Mouse (Mus musculus) intestine, embryonic 14.5 days (tissue): ENCODE data around the gene Nolc1. TPM values are rescaled to one million over a fixed set of nuclear protein-coding genes. Genes with fewer than 3 reads are reported as not detected.

Source experiments
- ATAC-seq: fragments of 200-750 bp; cut with Nextera tagmentation; replicated peaks from 2 replicates; pipeline ENCODE4 v1.8.0; 2017; ENCODE audit warnings: low read depth, moderate number of reproducible peaks, moderate TSS enrichment, moderate library complexity; ENCODE audit not compliant: low FRiP score, low TSS enrichment
- DNase-seq: peaks from one replicate; pipeline ENCODE4 v3.0.0-alpha.2; 2018; ENCODE audit warnings: low spot score
- H3K27ac ChIP-seq: fragments of 300-500 bp; sonication (generic); 2 replicates; pipeline ENCODE4 v1.5.1; 2014; ENCODE audit warnings: low read depth, mild to moderate bottlenecking, control low read depth
- H3K27me3 ChIP-seq: fragments of 300-500 bp; sonication (generic); replicated peaks from 2 replicates; pipeline ENCODE4 v1.6.1; 2014; ENCODE audit warnings: low read length, control low read depth; ENCODE audit not compliant: control insufficient read depth, insufficient read depth
- H3K36me3 ChIP-seq: fragments of 300-500 bp; sonication (generic); 2 replicates; pipeline ENCODE4 v1.6.1; 2014; ENCODE audit warnings: low read length, control low read depth; ENCODE audit not compliant: control insufficient read depth, insufficient read depth
- H3K4me1 ChIP-seq: fragments of 300-500 bp; sonication (generic); replicated peaks from 2 replicates; pipeline ENCODE4 v1.6.1; 2014; ENCODE audit warnings: low read length, control low read depth, mixed read lengths; ENCODE audit not compliant: control insufficient read depth, insufficient read depth
- H3K4me2 ChIP-seq: fragments of 300-500 bp; sonication (generic); 2 replicates; pipeline ENCODE4 v1.6.1; 2014; ENCODE audit warnings: low read length
- H3K4me3 ChIP-seq: fragments of 300-500 bp; sonication (generic); 2 replicates; pipeline ENCODE4 v1.5.1; 2014; ENCODE audit warnings: low read depth, low read length, control low read depth, mixed read lengths
- H3K9ac ChIP-seq: fragments of 300-500 bp; sonication (generic); 2 replicates; pipeline ENCODE4 v1.6.1; 2014; ENCODE audit warnings: mild to moderate bottlenecking, low read length
- H3K9me3 ChIP-seq: fragments of 300-500 bp; sonication (generic); 2 replicates; pipeline ENCODE4 v1.6.1; 2016; ENCODE audit warnings: low read length, control low read depth; ENCODE audit not compliant: control insufficient read depth
- WGBS: fragments of 180-500 bp; shearing (Covaris S2); extraction: QIAGEN DNeasy Blood & Tissue Kit; methylation state at CpG from one replicate; pipeline ENCODE4 v1.1.7; 2014; 5-methylcytosine and 5-hydroxymethylcytosine counted together
- polyA plus RNA-seq: library from polyadenylated mRNA; unstranded; fragments of >200 nt; fragmentation: Nextera tagmentation; extraction: Ambion mirVana; gene quantifications from 2 replicates; pipeline ENCODE4 v1.2.1, GENCODE M21; 2014

Gene Nolc1
- polyA plus RNA-seq, 1 experiment from 2014 or later = 109 TPM

DNA sequence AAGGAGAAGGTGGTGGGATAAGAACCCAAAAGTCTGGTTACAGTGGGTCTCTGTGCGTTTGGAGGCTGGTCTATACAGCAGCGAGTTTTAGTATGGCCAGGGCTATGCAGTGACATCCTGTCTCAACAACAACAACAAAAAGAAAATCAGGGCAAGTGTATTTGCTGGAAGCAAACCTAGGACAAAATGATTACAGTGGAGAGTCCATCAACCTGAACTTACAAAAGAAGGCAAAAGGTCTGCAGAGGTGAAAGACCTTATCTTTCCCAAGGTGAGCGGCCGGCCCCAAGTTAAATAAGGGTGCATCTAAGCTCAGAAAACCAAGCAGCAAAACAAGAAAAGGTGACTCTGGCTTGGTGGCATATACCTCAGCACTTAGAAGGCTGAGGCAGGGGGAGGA is 16.0 kb downstream of the Nolc1 start:
- Histone ChIP-seq H3K27ac (no peak overlapping the region), H3K36me3 (no peaks in the 10 kb centered on the region), H3K4me1 (no peaks in the 10 kb centered on the region), H3K4me2 (no peak overlapping the region), H3K9ac (no peak overlapping the region), H3K9me3 (no peaks in the 10 kb centered on the region), H3K4me3 (no peak overlapping the region), H3K27me3 (no peaks in the 10 kb centered on the region)
- DNase-seq = no peak
- no peak for ATAC-seq
- 79% methylated on average over 4 of the region's 4 CpGs for WGBS

DNA sequence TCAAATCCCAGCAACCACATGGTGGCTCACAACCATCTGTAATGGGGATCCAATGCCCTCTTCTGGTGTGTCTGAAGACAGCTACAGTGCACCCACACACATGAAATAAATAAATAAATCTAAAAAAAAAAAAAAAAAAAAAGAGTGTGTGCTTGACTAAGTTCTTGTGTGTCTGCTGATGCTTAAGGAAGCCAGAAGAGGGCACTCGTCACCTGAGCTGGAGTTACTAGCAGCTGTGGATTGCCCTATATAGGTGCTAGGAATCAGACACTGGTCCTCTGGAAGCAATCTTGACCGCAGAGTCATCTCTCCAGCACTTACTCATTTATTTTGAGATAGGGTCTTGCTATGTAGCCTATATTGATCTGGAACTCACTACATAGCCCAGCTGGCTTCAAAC is 18.5 kb downstream of the Nolc1 start:
- Histone ChIP-seq H3K4me3 (no peak overlapping the region), H3K27ac (no peak overlapping the region), H3K36me3 (no peaks in the 10 kb centered on the region), H3K9ac (no peak overlapping the region), H3K27me3 (no peaks in the 10 kb centered on the region), H3K9me3 (no peaks in the 10 kb centered on the region), H3K4me2 (no peak overlapping the region), H3K4me1 (no peaks in the 10 kb centered on the region)
- DNase-seq (no peak), ATAC-seq (no peak)
- 86% methylated on average over 2 of the region's 2 CpGs for WGBS

DNA sequence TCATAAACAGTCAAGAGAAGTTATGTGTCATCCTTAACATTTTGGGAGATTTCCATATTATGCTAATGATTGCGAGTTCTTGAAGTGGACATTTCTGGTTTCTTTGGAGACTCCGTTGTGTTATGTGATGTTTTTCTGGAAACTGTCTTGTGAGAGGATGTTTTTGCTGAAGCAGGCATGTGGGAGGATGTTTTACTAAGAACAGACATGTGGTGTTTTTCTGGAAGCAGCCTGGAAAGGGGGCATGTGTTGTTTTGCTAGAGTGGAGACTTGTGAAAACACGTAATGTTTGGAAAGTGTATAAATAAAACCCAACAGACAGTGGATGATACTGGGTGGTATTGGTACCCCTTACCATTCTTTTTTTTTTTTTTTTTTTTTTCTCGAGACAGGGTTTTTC is 19.6 kb downstream of the Nolc1 start:
- Histone ChIP-seq H3K27ac (no peak overlapping the region), H3K36me3 (no peaks in the 10 kb centered on the region), H3K27me3 (no peaks in the 10 kb centered on the region), H3K9me3 (no peaks in the 10 kb centered on the region), H3K9ac (no peak overlapping the region), H3K4me1 (no peaks in the 10 kb centered on the region), H3K4me3 (no peak overlapping the region), H3K4me2 (no peak overlapping the region)
- WGBS = 85% methylated on average over 3 of the region's 4 CpGs
- ATAC-seq (no peak), DNase-seq (no peak)

DNA sequence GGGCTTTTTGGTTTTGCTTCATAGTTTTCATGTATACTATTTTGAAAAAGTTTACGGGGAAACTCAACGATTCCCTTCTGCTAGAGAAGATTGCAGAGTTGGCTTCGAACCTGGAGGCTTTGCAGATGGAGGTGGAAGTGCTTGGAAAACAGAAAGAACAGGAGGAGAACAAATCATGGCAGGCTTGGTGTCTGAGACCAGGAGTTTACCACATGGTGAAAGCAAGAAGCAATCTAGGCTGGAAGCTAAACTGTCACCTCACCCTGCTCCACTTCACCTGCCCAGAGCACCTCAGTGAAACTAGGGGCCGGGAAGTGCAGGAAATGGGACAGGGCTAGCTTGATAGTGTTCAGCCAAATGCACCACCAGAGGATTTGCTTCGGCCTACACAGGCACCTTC is 20.7 kb downstream of the Nolc1 start:
- Histone ChIP-seq H3K27ac (no peak overlapping the region), H3K36me3 (no peaks in the 10 kb centered on the region), H3K4me3 (no peak overlapping the region), H3K9ac (no peak overlapping the region), H3K4me1 (no peaks in the 10 kb centered on the region), H3K27me3 (no peaks in the 10 kb centered on the region), H3K9me3 (no peaks in the 10 kb centered on the region), H3K4me2 (no peak overlapping the region)
- 82% methylated on average over 5 of the region's 5 CpGs for WGBS
- DNase-seq = no peak
- ATAC-seq = no peak

DNA sequence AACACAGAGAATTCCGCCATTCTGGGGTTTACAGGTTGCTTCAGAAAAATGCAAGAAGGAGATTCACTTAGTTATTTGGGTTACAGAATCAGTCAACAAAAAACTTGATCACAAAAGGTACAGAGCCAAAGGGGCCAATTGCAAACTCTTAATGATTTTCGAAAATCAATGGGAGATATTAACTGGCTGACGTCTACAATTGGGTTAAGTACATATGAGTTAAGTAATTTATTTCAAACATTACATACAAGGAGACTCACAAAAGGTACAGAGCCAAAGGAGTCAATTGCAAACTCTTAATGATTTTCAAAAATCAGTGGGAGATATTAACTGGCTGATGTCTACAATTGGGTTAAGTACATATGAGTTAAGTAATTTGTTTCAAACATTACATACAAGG is 23.9 kb downstream of the Nolc1 start:
- ATAC-seq = no peak
- 94% methylated on average over 3 of the region's 3 CpGs for WGBS

DNA sequence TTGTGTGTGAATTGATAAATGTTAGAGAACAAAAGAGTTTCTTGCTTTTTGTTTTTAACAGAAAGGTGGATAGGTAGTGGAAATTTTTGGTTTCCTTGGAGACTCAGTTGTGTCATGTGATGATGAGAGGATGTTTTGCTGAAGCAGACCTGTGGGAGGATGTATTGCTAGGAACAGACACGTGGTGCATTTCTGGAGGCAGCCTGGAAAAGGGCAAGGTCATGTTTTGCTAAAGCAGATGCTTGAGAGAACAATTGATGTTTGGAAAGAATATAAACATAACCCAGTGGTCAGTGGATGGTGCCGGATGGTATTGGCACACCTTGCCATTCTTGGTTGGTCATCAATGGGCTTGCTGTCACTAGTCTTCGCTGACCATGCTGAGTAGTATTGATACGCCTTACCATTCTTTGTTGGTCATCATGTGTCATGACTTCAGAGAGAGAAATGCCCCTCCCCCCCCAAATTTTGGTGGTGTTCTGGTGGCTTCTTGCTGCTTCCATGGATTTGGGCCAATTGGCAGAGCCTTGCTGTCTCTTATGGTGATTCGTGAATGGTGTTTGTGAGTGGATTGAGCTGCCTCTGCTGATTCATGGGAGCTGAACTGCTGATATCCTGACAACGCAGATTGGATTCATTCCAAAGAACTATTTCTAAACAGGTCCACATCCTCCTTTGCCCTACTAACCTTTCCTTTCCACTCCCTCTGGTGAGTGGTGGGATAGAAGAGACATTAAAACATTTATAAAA is 27.9 kb downstream of the Nolc1 start:
- no peak overlapping the region for H3K9ac ChIP-seq
- WGBS = 75% methylated on average over 5 of the region's 6 CpGs
- H3K27me3 ChIP-seq = no peaks in the 10 kb centered on the region
- H3K27ac ChIP-seq = no peak overlapping the region
- H3K4me3 ChIP-seq = no peak overlapping the region
- H3K4me1 ChIP-seq = no peaks in the 10 kb centered on the region
- DNase-seq (no peak), ATAC-seq (no peak)
- no peak overlapping the region for H3K4me2 ChIP-seq
- H3K9me3 ChIP-seq = no peaks in the 10 kb centered on the region
- no peaks in the 10 kb centered on the region for H3K36me3 ChIP-seq

More for the DNA sequence above, 23.9 kb downstream of the Nolc1 start:
- no peak overlapping the region for H3K9ac ChIP-seq
- H3K4me1 ChIP-seq = no peaks in the 10 kb centered on the region
- H3K27ac ChIP-seq = no peak overlapping the region
- H3K4me2 ChIP-seq = no peak overlapping the region
- no peak overlapping the region for H3K4me3 ChIP-seq
- H3K9me3 ChIP-seq = no peaks in the 10 kb centered on the region
- no peaks in the 10 kb centered on the region for H3K36me3 ChIP-seq
- no peaks in the 10 kb centered on the region for H3K27me3 ChIP-seq
- no peak for DNase-seq

DNA sequence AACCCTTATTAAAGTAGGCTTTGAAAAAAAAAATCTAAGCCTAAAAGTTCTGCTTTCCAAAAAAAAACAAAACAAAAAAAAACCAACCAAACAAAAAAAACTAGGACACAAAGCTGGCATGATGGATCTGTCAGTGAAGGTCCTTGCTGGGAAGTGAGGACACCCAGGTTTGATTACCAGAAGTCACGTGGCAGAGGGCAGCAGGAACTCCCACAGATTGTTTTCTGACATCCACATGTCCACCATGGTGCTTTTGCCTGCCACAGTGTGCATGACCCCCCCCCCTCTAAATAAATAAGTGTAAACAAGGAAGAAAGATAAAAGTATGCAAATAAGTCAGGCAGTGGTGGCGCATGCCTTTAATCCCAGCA is 28.5 kb downstream of the Nolc1 start:
- no peak overlapping the region for H3K4me2 ChIP-seq
- WGBS = 64% methylated on average over 2 of the region's 2 CpGs

DNA sequence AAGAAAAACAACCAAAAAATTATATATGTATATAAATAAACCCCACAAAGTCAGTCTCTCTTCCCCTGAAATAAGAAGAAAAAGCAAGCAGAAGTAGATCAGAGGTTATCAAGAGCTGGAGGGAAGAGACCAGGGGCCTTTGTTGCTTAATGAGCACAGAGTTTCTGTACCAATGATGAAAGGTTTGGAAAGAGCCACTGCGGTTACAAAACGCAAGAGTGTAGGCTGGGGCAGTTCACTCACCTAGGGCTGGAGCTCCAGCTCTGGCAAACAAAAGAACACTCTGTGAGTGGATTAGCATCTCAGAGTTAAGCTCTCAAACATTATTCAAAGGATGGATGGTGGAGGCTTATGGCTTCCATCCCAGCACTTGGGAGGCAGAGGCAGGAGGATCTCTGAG is 34.6 kb downstream of the Nolc1 start:
- H3K4me3 ChIP-seq = no peak overlapping the region
- no peak overlapping the region for H3K4me2 ChIP-seq
- no peak overlapping the region for H3K27ac ChIP-seq
- no peaks in the 10 kb centered on the region for H3K27me3 ChIP-seq
- H3K4me1 ChIP-seq = no peaks in the 10 kb centered on the region
- H3K36me3 ChIP-seq = no peaks in the 10 kb centered on the region
- ATAC-seq (no peak), DNase-seq (no peak)
- no peaks in the 10 kb centered on the region for H3K9me3 ChIP-seq
- no peak overlapping the region for H3K9ac ChIP-seq
- WGBS = 91% methylated on average over 2 of the region's 2 CpGs

More for the DNA sequence above, 28.5 kb downstream of the Nolc1 start:
- DNase-seq (no peak), ATAC-seq (no peak)
- Histone ChIP-seq H3K9me3 (no peaks in the 10 kb centered on the region), H3K27ac (no peak overlapping the region), H3K9ac (no peak overlapping the region), H3K4me1 (no peaks in the 10 kb centered on the region), H3K27me3 (no peaks in the 10 kb centered on the region), H3K4me3 (no peak overlapping the region), H3K36me3 (no peaks in the 10 kb centered on the region)

DNA sequence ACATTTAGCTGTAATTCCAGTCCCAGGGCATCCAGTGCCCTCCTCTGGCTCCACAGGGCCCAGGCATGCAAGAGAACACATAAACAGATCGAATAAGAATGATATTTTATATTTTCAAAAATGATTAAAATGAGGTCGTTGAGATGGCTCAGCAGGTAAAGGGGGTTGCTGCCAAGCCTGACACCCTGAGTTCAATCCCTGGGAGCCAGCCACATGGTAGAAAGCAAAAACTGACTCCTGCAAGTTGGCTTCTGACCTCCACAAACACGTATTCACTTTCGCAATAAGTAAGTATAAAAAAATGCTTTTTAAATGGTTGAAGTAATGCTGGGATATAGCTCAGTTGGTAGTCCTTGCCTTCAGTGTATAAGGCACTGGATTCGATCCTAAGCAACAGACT is 35.1 kb downstream of the Nolc1 start:
- Histone ChIP-seq H3K36me3 (no peaks in the 10 kb centered on the region), H3K9ac (no peak overlapping the region), H3K4me1 (no peaks in the 10 kb centered on the region), H3K4me3 (no peak overlapping the region), H3K27ac (no peak overlapping the region), H3K9me3 (no peaks in the 10 kb centered on the region), H3K27me3 (no peaks in the 10 kb centered on the region), H3K4me2 (no peak overlapping the region)
- ATAC-seq (no peak), DNase-seq (no peak)
- WGBS = 83% methylated on average over 5 of the region's 5 CpGs
